Mouse (Mus musculus) adrenal gland, adult 8-10 months (tissue): ENCODE measurements at regions not wholly inside any gene's neighbourhood (a gene's known extent, or its start where the extent isn't known, plus 50 kb on each side); places are given as distances from the start of the nearest gene placed in this dataset.
"Not testable (repeated sequence)": the region's sequence is repeated elsewhere in the genome, so short reads cannot be mapped to it uniquely, and the experiment has no call there.

Experiments used
- DNase-seq: peaks from one replicate; pipeline ENCODE4 v3.0.0; 2022

DNA sequence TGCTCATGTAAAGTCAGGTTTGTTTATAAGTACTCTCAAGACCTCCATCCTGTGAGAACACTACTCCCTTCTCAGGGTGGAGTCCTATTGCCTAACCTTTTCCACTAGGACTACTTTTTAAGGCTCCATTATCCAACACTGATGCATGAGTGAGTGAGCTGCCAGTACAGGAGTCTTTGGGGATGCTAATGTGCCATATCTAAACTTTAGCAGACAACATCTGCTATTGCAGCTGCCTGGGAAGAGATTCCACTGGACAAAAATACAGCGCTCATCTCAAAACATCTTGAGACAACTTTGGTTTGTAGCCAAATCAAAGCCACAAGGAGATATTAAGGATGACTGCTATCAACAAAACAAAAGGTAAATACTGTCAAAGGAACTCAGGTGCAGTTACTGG lies 52.3 kb upstream of the Gm10985 start:
- no peak for DNase-seq

DNA sequence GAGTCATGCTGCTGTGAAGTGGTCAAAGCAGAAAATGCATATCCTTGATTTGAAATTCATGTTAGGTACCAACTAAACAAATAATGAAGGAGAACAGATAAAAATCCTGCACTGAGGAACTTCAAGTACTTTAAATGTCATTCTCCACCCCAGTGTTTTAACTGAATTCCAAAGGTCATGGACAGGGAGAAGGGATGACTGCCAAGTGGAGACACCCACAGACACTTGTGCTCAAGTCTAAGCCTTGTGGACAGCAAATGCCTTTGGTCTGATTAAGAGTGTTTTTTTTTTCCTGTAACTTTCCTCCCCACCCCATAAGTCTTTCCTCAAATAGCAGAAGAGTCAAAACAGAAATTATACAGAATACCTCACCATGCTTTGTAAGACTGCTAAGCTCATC lies 55.2 kb upstream of the Gm10985 start:
- DNase-seq, result peak; percentile 50

DNA sequence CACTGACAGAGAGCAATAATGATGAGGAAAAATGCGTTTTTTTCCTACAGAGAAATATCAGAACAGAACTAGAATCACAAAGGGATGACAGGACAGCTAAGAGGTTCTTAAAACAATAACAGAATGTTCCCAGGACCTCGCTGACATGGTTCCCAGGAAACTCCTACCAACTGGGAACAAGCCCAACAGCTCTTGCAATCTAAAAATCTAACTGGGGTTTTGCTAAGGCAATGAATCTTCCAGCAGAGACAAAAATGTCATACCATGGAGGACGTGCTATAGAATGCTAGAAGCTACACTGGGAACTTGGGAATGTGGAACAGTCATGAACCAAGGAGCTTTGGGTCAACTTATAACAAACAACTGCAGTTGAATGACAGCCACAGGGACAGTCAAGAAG lies 59.7 kb upstream of the Gm10985 start:
- no peak for DNase-seq

DNA sequence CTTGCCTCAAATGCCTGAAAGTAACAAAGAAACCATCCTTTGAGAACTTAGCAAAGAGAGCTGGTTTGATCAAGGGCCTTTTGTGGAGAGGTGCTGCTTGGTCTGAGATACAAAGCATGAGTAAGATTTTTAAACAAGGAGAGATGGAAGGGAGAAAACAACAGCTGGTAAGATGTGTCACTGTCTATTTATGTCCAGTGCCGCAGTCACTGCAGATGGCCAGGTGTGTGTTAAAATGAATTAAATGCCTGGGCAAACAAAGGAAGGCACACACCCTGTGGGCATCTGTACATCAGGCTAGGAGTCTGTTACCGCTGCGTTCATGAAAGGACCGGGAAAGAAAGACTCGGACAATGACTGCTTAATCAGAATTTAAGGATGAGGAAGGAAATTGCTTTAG lies 68.2 kb upstream of the Gm10985 start:
- DNase-seq, result no peak

DNA sequence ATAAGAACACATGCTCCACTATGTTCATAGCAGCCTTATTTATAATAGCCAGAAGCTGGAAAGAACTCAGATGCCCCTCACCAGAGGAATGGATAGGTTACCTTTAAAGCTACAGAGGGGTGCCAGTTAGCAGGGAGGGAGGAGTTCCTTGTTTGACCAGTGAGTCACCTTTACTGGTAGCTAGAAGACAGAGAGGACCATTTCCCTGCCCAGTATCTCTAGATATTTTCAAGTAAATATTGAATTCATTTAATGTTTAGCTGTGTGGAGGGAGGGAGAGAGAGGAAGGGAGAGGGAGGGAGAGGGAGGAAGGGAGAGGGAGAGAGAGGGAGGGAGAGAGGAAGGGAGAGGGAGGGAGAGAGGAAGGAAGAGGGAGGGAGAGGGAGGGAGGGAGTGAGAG lies 77.3 kb upstream of the Gm10985 start:
- DNase-seq, result no peak

DNA sequence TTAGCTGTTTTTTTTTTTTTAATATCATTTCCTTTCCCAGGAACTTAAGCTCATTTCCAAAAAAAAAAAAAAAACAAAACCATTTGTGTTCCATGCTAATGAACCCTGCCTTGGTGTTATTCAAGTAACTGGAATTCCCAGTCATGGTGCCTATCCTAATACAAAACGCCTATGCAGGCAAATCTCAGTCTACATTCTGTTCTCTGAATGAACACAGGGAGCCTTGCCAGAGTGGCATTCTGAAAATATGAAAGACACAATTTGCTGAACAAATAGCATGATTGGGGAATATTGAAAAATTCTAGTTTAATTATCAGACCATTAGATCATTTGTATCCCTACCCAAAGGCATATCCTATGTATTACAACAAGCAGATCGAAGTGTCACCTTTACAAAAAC lies 80.9 kb upstream of the Gm10985 start:
- no peak for DNase-seq

DNA sequence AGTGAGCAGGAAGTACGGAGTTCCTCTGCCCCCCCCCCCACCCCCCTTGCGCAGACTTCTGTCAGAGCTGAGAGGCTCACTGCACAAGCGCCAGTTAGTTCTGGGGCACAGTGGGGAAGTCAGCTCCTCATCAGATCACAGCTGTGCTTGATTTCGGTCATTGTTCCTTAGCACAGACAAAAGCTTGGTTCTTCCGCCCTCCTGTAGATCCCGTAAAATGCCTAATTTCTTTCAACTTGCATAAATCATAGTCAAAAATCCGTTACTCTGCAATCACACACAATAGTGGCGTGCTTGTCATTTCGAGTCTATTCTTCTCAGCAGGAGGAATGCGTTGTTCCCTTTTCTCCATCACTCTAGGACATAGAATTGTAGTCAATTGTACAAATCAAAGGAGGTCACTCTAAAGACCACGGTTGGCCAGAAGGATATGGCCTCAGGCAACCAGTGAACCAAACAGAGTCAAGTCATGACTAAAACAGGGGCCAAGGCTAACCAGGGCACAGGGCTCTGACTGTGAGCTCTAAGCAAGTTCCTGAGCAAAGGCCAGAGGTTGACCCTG lies 83.3 kb upstream of the Gm10985 start:
- no peak for DNase-seq

DNA sequence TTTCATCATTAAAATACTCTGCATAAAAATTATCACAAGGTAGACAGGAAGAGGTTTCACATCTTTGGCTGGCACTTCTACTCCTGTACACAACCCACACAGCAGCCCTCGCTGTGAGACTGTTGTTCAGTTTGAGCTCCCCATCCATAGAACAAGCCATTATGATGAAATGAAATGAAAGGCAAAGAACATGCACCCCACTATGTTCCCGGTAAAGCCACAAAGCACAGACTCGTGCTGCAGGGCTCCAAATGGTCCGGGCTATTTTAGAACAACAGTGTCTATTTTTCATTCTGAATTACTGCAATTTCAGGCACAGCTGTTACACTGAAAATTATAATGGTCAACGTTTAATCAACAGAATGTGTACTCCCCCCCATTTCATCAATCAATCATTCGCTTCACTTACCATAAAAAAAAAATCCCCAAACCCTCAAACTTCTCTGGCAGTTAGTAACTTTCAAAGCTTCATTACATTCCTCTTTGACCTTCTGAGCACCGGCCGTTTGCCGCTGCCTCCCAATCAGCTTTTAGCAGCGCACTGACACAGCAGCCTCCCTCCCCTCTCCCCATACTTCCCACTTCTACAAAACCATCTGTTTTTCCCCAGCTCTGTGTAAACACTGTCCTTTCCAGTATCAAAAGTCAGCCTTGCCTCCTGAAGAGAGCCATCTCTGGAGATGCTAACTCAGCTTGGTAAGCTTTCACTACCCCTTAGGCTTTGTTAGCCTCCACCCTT lies 88.6 kb upstream of the Gm10985 start:
- DNase-seq, result no peak

DNA sequence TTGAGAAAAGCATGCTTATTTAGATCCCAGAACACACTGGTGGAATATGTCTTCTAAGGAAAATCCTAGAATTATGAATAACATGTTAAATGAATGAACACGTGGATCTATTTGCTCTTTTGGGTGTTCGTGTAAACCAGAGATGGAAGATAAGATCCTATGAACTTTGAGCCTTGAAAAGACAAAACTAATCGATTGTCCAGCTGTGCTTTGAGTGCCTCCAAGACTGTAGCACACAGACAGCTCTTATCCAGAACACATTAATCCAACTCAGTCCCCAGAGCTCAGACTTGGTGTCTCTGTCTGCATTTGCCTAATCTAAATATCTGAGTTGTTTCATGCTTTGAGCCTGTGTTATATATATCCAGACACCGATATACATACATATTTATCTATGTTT lies 80.0 kb upstream of the Frem2 start:
- no peak for DNase-seq

DNA sequence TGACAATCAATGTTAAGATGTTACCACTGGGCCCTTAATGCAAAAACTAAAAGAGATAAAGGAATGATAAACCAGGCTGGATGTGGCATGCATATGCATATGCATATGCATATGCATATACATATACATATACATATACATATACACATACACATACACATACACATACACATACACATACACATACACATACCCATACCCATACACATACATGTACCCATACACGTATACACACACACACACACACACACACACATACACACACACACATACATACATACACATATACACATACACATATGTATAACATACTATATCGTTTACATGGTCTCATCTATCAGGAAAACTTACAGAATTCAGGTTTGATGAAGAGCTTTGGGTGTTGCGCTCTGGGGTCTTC lies 78.5 kb upstream of the Frem2 start:
- not testable (repeated sequence) for DNase-seq

DNA sequence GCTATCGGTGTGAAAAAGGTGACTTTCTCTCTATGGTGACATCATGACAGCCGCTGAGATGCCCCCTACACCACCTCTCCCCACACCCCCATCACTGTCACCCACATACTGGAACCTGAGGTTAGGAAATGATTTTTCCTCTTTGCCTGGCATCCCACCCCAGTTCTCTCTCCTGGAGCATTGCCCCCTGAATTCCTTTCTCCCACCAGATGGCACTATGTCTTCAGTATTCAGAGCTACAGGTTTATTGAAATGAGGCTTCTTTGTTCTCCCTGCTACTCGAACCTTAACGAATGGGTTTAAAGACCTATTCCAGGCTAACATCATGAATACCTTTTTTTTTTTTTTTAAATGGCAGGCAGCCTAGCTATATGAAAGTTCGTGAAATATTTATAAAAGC lies 78.0 kb upstream of the Frem2 start:
- no peak for DNase-seq

DNA sequence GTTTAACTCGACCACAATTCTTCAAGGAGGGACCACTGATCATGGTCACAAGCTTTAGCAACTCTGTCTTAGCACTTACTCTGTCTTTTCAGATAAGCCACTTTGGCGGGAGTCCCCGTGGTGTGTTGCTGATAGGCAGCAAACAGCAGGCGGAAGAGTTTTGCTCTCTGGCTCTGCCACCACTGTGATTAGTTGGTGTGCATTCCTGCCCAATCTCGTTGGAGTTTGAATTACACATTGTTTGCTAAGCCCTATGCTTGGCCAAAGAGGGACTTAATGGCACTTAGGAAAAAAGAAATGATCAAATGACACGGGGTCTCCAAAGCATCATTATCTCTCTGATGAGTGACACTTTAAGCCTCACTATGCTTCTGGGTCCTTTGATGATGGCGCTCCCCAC lies 73.3 kb upstream of the Frem2 start:
- no peak for DNase-seq

DNA sequence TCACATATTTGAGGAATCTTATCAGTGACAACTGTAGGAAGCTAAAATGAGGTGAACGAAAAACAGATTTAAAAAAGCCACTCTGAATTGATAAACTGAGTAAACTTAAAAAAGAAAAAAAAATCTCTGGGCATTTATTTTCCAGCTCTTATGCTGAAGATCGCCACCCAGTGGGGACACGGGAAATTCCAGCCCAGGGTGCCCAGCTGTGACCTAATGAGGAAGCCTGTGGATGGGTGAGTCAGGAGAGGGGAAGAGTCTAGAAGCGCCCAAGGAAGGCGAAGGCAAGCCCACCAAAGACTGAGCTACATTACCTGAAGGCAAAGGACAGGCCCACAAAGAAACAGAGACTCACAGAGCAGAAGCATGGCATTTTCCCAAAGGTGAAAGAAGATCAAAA lies 72.7 kb upstream of the Frem2 start:
- no peak for DNase-seq

DNA sequence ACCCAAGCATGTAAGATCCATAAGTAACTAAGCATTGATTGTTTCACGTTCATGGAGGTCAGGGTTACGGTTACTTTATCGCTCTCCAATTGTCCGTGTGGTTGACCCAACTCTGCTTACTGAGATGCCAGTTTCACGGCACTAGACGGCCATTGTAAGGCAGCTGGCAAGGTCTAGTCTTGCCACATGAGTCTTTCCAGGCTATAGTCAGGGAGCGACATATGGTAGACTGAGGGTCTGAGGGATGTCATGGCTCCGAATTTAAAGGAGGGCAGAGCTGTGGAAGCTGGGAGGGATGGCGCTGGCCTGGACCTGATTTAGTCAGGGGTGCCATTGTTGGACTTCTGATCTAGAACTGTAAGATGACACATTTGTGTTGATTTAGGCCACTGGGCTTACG lies 72.0 kb upstream of the Frem2 start:
- DNase-seq, result no peak

DNA sequence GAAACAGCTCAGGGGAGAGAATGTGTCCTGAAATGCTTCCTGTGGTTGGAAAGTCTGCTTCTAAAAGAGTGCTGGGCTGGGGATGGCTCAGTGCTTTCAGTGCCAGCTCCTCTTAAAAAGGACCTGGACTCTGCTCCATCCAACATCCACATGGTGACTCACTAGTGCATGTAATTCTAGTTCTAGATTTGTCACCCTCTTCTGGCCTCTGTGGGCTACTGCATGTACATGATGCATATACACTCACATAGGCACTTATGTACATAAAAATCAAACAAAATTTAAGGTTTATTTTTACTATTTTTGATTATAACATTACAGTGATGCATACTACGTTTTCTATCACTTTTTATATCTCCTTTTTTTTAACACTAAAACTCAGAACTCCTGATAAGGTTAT lies 70.6 kb upstream of the Frem2 start:
- DNase-seq, result no peak

DNA sequence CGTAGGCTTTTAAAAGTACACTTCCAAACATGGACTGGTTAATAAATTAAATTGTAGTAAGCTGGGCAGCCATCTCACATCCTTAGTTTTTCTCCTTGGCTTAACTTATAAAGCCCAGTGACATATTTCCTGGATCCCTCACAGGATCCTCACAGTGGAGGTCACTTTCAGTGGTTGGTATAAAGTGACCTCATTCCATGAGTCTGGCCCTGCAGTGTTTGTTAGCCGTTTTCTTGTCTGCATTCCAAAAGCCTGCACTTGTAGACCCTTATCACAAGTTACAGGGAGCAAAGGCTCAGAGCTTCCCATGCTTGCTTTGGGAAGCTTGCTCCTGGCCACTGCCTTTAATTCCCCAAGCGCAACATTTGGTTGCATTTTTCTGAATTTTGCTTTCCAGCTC lies 49.9 kb upstream of the Frem2 start:
- no peak for DNase-seq
